Mouse (Mus musculus): ENCODE results near the gene Amz1.

DNA sequence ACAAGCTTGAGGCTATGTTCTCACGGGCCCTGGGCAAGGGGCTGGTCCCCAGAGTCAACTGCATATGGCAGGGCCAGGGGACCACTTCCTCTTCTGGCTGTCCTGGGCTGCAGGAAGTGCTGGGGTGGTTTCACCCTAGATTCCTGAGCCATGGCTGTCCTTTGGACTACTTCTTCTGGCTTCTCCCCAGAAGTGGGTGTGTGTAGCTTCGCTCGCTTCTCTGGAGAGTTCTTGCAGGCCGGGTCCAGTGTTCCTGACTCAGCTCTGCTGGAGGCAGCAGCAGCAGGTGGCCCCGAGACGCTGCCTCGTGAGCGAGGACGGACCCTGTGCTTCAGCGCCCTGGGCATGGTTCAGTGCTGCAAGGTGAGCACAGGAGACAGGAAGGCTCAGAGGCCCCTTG is 24.5 kb downstream of the Amz1 start:
- no peak for TF ChIP-seq CTCF (IDR thresholded peaks at IDR 0.05; ENCODE audit: borderline replicate concordance, control insufficient read depth, extremely low read depth, insufficient read depth, low read length, poor library complexity)
- TF ChIP-seq POLR2A (IDR thresholded peaks at IDR 0.05; ENCODE audit: control insufficient read depth, extremely low read depth, insufficient read depth, low read length, poor library complexity) = no peak
